Mouse (Mus musculus): ENCODE data around the gene Tmem108. TPM values are rescaled to one million over a fixed set of nuclear protein-coding genes. Genes with fewer than 3 reads are reported as not detected.
"Not testable (repeated sequence)": the region's sequence is repeated elsewhere in the genome, so short reads cannot be mapped to it uniquely, and the experiment has no call there.

The Tmem108 gene
- polyA plus RNA-seq, 1 experiment from 2014 or later, result 66.1 TPM

DNA sequence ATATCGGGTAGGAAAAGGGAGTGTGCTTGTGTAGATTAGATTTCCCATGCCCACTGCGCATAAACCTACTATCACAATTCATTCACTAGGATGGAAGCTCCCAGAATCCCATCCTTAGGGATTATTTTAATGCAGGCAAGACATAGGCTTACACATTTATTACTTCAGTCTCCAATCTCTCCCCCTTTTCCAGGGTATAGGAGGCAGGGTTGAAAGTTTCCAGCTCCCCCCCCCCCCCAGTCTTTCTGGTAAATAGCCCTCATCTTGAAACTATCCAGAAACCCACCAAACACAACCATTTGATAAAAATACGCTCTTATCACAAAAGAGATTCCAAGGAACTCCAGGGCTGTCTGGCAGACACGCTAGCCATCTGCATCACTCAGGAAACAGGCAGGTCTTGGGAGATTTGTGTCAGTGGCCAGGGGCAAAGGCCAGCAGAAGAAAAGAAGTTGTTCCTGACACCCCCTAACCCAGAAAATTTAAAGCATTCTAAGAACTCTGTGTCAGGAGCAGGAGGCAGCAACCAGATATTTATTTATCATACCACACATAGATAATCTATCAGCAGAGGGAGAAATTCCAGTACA, 79.8 kb downstream of the Tmem108 start:
- H3K27ac ChIP-seq (replicated peaks), result peak overlapping the region; percentile 85

DNA sequence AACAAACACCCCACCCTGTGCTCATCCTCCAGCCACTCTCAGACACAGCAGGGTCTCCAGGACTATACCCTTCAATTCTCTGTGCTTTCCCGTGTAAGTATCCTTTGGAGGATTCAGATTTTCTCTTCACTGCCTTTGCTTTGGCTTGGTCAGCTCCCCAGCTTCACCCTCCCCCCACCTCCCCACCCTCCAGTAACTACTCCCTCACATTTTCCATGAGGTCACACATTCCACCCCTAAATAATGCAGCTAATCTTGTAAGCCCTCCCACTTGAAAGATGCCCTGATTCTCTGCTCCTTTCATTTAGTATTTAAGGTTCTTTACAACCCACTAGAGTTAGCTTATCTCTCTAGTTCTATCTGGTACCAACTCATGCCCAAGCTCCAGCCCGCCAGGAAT, 82.4 kb downstream of the Tmem108 start:
- ATAC-seq (ENCODE audit: extremely low read depth, insufficient number of reproducible peaks, low FRiP score, low TSS enrichment), result 0 out of 2 replicates have a peak, but pooled peaks have one; percentile 7
- Histone ChIP-seq H3K9ac (peak overlapping the region; percentile 75), H3K27ac (replicated peaks) (peak overlapping the region; percentile 97), H3K4me3 (no peak overlapping the region), H3K27me3 (replicated peaks) (no peaks in the 10 kb centered on the region), H3K9me3 (no peaks in the 10 kb centered on the region), H3K36me3 (peaks cover 5% of the 10 kb centered on the region; the same call in 1 of the 2 replicates), H3K4me1 (peaks cover 86% of the 10 kb centered on the region), H3K4me2 (peak overlapping the region; percentile 54)
- 9% methylated on average over 2 of the region's 2 CpGs for WGBS

More for the DNA sequence above, 79.8 kb downstream of the Tmem108 start:
- H3K9ac ChIP-seq, result peak overlapping the region; percentile 40
- WGBS, result 12% methylated on average over 4 of the region's 4 CpGs
- peaks cover 9% of the 10 kb centered on the region; the same call in 1 of the 2 replicates for H3K36me3 ChIP-seq
- ATAC-seq (ENCODE audit: extremely low read depth, insufficient number of reproducible peaks, low FRiP score, low TSS enrichment), result peak; percentile 40; the same call in 1 of the 2 replicates
- no peaks in the 10 kb centered on the region for H3K9me3 ChIP-seq
- H3K4me3 ChIP-seq, result no peak overlapping the region
- H3K4me1 ChIP-seq, result peaks cover 75% of the 10 kb centered on the region
- H3K4me2 ChIP-seq, result peak overlapping the region; percentile 11; the same call in 1 of the 2 replicates
- no peaks in the 10 kb centered on the region for H3K27me3 ChIP-seq (replicated peaks)

DNA sequence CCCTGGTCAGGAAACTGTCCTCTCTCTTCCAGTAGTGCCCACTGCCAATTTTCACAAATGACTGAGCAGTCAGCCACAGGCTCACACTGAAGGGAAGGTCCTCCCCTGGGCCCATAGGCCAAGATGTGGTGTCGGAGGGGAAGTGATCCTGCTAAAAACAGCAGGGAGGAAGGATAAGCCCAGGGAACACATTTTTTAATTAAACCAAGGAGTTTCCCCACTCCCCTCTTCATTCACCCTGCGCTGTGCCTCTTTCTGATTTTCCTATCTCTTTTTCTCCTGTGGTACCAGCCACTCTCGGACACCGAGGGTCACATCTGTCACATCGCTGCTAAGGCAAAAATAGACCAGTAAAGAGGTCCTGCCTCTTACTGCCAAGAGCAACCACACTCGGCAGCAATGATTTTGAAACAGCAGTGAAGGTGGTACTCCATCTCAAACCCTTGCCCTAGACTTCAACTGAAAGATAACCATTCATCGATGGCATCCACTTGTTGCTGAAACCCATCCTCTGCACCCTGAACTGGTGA, 83.0 kb downstream of the Tmem108 start:
- ATAC-seq (ENCODE audit: extremely low read depth, insufficient number of reproducible peaks, low FRiP score, low TSS enrichment), result no peak
- H3K4me1 ChIP-seq, result peaks cover 84% of the 10 kb centered on the region
- peak overlapping the region; percentile 54 for H3K4me2 ChIP-seq
- H3K27me3 ChIP-seq (replicated peaks), result no peaks in the 10 kb centered on the region
- 16% methylated on average over 7 of the region's 7 CpGs for WGBS
- H3K9me3 ChIP-seq, result no peaks in the 10 kb centered on the region
- peak overlapping the region; percentile 97 for H3K27ac ChIP-seq (replicated peaks)
- no peaks in the 10 kb centered on the region for H3K36me3 ChIP-seq
- H3K9ac ChIP-seq, result peak overlapping the region; percentile 75
- no peak overlapping the region for H3K4me3 ChIP-seq

DNA sequence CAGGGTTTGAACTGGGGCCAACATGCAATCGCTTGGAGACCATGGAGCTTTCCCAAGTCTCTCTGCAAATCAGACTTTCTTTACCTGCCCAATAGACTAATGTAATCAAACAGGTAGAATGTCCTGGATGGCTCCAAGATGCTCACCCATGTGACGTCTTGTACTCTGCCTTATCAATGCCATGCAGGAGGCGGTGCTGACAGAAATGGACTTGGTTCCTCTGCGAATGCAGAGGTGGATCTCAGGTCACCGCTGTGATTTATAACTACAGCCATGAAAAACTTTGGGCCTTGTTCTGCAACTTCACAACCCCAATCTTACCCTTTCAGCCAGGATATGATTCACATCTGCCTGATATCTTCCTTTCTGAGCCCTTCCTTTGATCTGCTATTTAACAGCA, 83.8 kb downstream of the Tmem108 start:
- Histone ChIP-seq H3K27ac (replicated peaks) (peak overlapping the region; percentile 97), H3K36me3 (no peaks in the 10 kb centered on the region), H3K9me3 (no peaks in the 10 kb centered on the region), H3K4me3 (no peak overlapping the region), H3K27me3 (replicated peaks) (no peaks in the 10 kb centered on the region), H3K9ac (peak overlapping the region; percentile 75), H3K4me2 (no peak overlapping the region), H3K4me1 (peaks cover 77% of the 10 kb centered on the region)
- WGBS, result 62% methylated on average over 5 of the region's 5 CpGs
- ATAC-seq (ENCODE audit: extremely low read depth, insufficient number of reproducible peaks, low FRiP score, low TSS enrichment), result no peak

DNA sequence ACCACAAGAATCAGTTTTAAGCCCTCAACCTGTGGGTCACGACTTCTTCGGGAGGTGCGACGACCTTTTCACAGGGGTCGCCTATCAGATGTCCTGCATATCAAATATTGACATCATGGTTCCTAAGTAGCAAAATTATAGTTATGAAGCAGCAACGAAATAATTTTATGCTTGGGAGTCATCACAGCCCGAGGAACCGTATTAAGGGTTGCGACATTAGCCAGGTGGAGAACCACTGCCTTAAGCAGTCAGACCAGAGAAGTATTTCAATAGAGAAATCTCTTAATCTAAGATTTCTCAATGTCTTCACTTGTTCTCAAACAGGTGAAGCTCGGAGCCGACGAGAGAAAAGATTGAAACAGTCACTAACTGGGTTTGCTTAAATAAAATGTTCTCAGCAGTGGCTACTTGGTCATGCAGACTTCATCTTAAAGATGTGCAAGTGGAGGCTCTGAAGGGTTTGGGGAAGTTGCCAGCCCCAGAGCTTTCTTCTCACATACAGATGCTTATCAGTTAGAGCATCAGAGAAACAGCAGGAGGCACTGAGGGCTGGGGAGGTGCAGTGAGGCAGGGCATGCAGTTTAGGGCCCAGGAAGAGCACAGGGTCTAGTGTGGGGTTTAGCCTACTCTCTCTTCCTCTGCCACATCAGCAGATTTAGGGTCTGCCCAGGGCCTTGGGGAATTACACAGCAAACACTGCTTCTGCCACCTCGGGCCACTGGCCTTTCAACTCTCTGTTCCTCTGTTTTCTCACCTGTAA, 85.7 kb downstream of the Tmem108 start:
- Histone ChIP-seq H3K4me1 (peaks cover 58% of the 10 kb centered on the region), H3K9ac (no peak overlapping the region), H3K27ac (replicated peaks) (0 out of 2 replicates have a peak overlapping the region, but pooled peaks have one; percentile 9), H3K4me3 (no peak overlapping the region), H3K36me3 (peaks cover 4% of the 10 kb centered on the region), H3K4me2 (no peak overlapping the region), H3K27me3 (replicated peaks) (no peaks in the 10 kb centered on the region), H3K9me3 (no peaks in the 10 kb centered on the region)
- 79% methylated on average over 13 of the region's 13 CpGs for WGBS
- no peak for ATAC-seq (ENCODE audit: extremely low read depth, insufficient number of reproducible peaks, low FRiP score, low TSS enrichment)

DNA sequence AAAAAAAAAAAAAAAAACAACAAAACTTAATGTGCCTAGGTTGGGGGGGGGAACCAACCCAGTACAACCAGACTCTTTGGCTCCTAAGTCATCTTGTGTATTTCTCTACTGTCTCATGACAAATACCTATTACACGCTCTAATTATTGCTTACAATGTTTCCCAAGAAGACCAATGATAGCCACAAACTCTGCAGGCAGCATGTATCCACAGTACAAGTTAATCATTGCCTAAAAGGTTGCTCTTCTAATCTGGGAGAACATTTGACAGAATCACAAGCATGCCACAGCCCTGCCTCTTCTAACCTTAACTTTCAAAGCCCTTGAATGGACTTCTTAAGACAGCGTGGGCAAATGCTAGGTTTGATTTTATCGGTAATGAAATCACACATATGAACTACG, 88.8 kb downstream of the Tmem108 start:
- ATAC-seq (ENCODE audit: extremely low read depth, insufficient number of reproducible peaks, low FRiP score, low TSS enrichment), result no peak
- 83% methylated on average over 4 of the region's 4 CpGs for WGBS
- no peak overlapping the region for H3K9ac ChIP-seq

DNA sequence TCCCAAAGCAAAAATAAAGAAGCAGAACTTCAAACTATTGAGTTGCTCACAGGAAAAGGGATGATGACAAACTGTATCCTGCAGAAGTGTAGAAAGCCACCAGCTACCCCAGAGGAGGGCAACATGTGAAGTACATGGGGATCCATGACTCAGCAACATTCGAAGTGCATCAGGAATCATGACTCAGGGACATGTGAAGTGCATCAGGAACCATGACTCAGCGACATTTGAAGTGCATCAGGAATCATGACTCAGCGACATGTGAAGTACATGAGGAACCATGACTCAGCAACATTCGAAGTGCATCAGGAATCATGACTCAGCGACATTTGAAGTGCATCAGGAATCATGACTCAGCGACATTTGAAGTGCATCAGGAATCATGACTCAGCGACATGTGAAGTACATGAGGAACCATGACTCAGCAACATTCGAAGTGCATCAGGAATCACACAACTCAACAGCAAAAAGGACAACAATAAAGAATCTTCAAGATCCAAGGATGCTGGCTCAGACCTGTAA, 91.0 kb downstream of the Tmem108 start:
- not testable (repeated sequence) for H3K36me3 ChIP-seq; H3K4me2 ChIP-seq; H3K9me3 ChIP-seq; H3K27ac ChIP-seq (replicated peaks); H3K27me3 ChIP-seq (replicated peaks); ATAC-seq (ENCODE audit: extremely low read depth, insufficient number of reproducible peaks, low FRiP score, low TSS enrichment); H3K4me3 ChIP-seq; H3K9ac ChIP-seq
- H3K4me1 ChIP-seq, result peaks cover 36% of the 10 kb centered on the region
- 93% methylated on average over 8 of the region's 8 CpGs for WGBS

More for the DNA sequence above, 88.8 kb downstream of the Tmem108 start:
- no peaks in the 10 kb centered on the region for H3K27me3 ChIP-seq (replicated peaks)
- no peaks in the 10 kb centered on the region for H3K9me3 ChIP-seq
- H3K4me1 ChIP-seq, result peaks cover 40% of the 10 kb centered on the region
- no peak overlapping the region for H3K4me3 ChIP-seq
- H3K27ac ChIP-seq (replicated peaks), result no peak overlapping the region
- H3K4me2 ChIP-seq, result no peak overlapping the region
- H3K36me3 ChIP-seq, result peaks cover 4% of the 10 kb centered on the region

DNA sequence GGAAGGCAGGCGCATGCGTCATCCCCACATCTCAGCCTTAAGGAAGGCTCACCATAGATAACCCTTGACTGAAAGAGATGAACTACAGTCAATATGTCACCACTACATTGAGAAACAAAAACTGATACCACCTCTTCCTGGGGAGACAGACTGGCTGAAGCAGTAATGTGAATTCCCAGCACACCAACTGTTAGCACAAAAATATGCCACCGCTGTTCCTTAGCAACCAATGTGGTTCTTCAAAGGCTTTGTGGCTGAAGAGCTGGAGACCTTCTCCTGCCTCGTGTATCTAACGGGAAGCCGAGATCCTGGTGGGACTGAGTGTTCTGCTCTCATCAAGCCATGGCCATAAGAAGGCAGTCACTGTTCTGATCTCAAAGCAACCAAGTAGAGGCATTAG, 92.8 kb downstream of the Tmem108 start:
- Histone ChIP-seq H3K4me3 (no peak overlapping the region), H3K27me3 (replicated peaks) (no peaks in the 10 kb centered on the region), H3K27ac (replicated peaks) (peak overlapping the region; percentile 2; the same call in 1 of the 2 replicates), H3K4me2 (no peak overlapping the region), H3K36me3 (peaks cover 4% of the 10 kb centered on the region), H3K9ac (no peak overlapping the region), H3K9me3 (no peaks in the 10 kb centered on the region), H3K4me1 (peaks cover 40% of the 10 kb centered on the region)
- WGBS, result 53% methylated on average over 6 of the region's 6 CpGs
- ATAC-seq (ENCODE audit: extremely low read depth, insufficient number of reproducible peaks, low FRiP score, low TSS enrichment), result no peak

DNA sequence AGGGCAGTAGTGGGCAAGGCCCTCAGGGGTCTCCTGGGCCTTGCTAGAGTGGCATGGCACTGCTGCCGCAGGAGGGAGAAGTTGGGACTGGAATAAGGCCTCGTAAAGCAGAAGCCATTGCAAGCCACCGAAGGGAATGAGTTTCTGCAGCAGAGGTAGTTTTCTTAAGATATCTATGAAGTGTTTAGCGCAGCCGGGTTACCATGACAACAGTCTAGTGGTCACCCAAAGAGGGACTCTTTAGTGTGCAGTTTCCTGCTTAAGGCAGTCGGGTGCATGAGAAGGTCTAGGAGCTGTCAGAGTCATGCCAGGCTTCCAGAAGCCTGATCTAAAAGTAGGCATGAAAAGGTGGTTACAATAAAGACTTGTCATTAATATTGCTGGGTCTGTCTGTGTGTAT, 95.8 kb downstream of the Tmem108 start:
- Histone ChIP-seq H3K4me3 (no peak overlapping the region), H3K4me2 (no peak overlapping the region), H3K4me1 (peaks cover 47% of the 10 kb centered on the region), H3K9me3 (no peaks in the 10 kb centered on the region; the same call in 1 of the 2 replicates), H3K27me3 (replicated peaks) (no peaks in the 10 kb centered on the region), H3K9ac (no peak overlapping the region), H3K36me3 (no peaks in the 10 kb centered on the region), H3K27ac (replicated peaks) (no peak overlapping the region)
- ATAC-seq (ENCODE audit: extremely low read depth, insufficient number of reproducible peaks, low FRiP score, low TSS enrichment), result no peak
- 58% methylated on average over 6 of the region's 6 CpGs for whole genome bisulfite sequencing

DNA sequence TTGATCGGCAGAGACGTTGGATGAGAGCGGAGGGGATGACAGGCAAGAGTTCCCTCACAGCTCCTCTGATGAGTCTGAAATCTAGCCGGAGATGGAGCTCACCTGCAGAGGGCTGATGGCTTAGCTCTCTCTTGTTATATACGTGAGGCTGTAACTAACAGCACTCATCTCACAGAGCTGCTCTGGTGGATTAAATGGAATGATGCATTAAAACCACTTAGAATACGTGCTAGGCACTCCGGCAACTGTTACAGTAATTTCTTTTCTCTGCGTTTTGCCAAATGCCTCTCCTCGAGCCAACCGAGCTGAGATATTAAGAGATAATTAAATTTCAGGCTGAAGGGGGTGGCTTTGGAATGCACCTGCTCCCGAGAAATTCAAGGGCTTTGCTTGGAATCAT, 97.5 kb downstream of the Tmem108 start:
- ATAC-seq (ENCODE audit: extremely low read depth, insufficient number of reproducible peaks, low FRiP score, low TSS enrichment), result no peak
- H3K4me3 ChIP-seq, result no peak overlapping the region
- H3K27ac ChIP-seq (replicated peaks), result no peak overlapping the region
- H3K9ac ChIP-seq, result no peak overlapping the region
- H3K9me3 ChIP-seq, result no peaks in the 10 kb centered on the region; the same call in 1 of the 2 replicates
- no peaks in the 10 kb centered on the region for H3K36me3 ChIP-seq
- no peaks in the 10 kb centered on the region for H3K27me3 ChIP-seq (replicated peaks)
- no peak overlapping the region for H3K4me2 ChIP-seq
- peaks cover 56% of the 10 kb centered on the region for H3K4me1 ChIP-seq
- 79% methylated on average over 11 of the region's 11 CpGs for WGBS

DNA sequence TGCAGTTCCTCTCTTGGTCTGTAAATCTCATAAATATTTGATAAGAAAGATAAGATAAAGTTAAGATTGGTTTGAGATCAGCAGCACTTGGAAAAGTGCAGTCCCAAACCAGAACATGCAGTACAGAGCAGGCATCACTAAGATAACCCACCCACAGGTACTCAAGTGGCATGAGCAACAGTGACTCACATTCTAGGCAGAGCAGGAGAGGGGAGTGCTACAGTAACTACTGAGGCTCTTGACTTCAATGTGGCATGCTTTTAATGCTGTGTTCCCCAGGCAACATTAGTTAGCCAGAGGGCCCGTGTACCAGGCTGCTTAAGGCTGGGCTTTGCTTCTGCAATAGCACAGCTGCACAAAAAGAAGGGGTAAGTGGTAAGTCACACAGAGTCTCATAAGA, 99.8 kb downstream of the Tmem108 start:
- Histone ChIP-seq H3K4me1 (peaks cover 62% of the 10 kb centered on the region), H3K27ac (replicated peaks) (no peak overlapping the region), H3K9ac (no peak overlapping the region), H3K9me3 (no peaks in the 10 kb centered on the region; the same call in 1 of the 2 replicates), H3K27me3 (replicated peaks) (no peaks in the 10 kb centered on the region), H3K4me2 (no peak overlapping the region), H3K4me3 (no peak overlapping the region), H3K36me3 (no peaks in the 10 kb centered on the region)
- 66% methylated on average over 1 of the region's 1 CpGs for WGBS
- no peak for ATAC-seq (ENCODE audit: extremely low read depth, insufficient number of reproducible peaks, low FRiP score, low TSS enrichment)

Data from heart, embryonic 13.5 days (tissue).